Mouse (Mus musculus) stomach, embryonic 16.5 days (tissue): ENCODE data around the gene Fam198b. TPM values are rescaled to one million over a fixed set of nuclear protein-coding genes. Genes with fewer than 3 reads are reported as not detected.
A peak's percentile ranks its signal among the peaks of the same experiment; 100 is the strongest.

Experiments used
- ATAC-seq: fragments of 200-750 bp; cut with Nextera tagmentation; 2 replicates; pipeline ENCODE4 v1.8.0; 2017; ENCODE audit warnings: moderate number of reproducible peaks, moderate TSS enrichment; ENCODE audit not compliant: insufficient read depth, low FRiP score
- H3K27ac ChIP-seq: fragments of 300-500 bp; sonication (generic); 2 replicates; pipeline ENCODE4 v1.5.1; 2014; ENCODE audit warnings: low read length
- H3K27me3 ChIP-seq: fragments of 300-500 bp; sonication (generic); 2 replicates; pipeline ENCODE4 v1.6.1; 2014; ENCODE audit warnings: low read length, control low read depth, mixed read lengths; ENCODE audit not compliant: control insufficient read depth, insufficient read depth
- H3K36me3 ChIP-seq: fragments of 300-500 bp; sonication (generic); 2 replicates; pipeline ENCODE4 v1.6.1; 2014; ENCODE audit warnings: low read length; ENCODE audit not compliant: control insufficient read depth, insufficient read depth
- H3K4me1 ChIP-seq: fragments of 300-500 bp; sonication (generic); 2 replicates; pipeline ENCODE4 v1.6.1; 2014; ENCODE audit warnings: low read length, control low read depth, mixed read lengths; ENCODE audit not compliant: control insufficient read depth, insufficient read depth
- H3K4me2 ChIP-seq: fragments of 300-500 bp; sonication (generic); 2 replicates; pipeline ENCODE4 v1.6.1; 2014; ENCODE audit warnings: low read depth, low read length, mixed read lengths
- H3K4me3 ChIP-seq: fragments of 300-500 bp; sonication (generic); replicated peaks from 2 replicates; pipeline ENCODE4 v1.5.1; 2014; ENCODE audit warnings: mild to moderate bottlenecking, low read length
- H3K9ac ChIP-seq: fragments of 300-500 bp; sonication (generic); 2 replicates; pipeline ENCODE4 v1.6.1; 2014; ENCODE audit warnings: low read length
- H3K9me3 ChIP-seq: fragments of 300-500 bp; sonication (generic); replicated peaks from 2 replicates; pipeline ENCODE4 v1.6.1; 2016; ENCODE audit warnings: low read length, control low read depth; ENCODE audit not compliant: control insufficient read depth
- WGBS: fragments of 180-500 bp; shearing (Covaris S2); extraction: QIAGEN DNeasy Blood & Tissue Kit; methylation state at CpG from one replicate; pipeline ENCODE4 v1.1.7; 2014; 5-methylcytosine and 5-hydroxymethylcytosine counted together
- polyA plus RNA-seq: library from polyadenylated mRNA; unstranded; fragments of >200 nt; fragmentation: Nextera tagmentation; extraction: Ambion mirVana; gene quantifications from 2 replicates; pipeline ENCODE4 v1.2.1, GENCODE M21; 2015

Fam198b gene
- polyA plus RNA-seq, 1 experiment from 2014 or later: 19.5 TPM

DNA sequence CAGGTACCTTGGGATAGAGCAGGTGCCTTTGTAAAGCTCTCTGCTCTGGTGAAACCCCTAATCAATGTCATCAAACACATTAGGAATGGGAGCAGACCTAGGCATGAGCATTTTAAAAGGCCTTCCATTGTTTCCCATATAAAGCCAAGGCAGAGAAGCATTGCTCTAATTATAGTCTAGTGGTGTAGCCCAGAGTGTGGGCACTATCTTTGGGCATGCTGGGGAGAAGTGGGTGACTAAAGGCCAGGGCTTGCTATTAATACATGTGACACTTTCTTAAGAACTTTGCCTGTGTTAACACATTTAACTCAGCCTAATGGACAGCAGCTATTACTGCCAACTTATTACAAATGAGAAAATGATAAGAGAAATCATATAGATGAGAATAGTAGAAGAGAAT, 106.1 kb downstream of the Fam198b start:
- peaks cover 12% of the 10 kb centered on the region for H3K4me1 ChIP-seq
- H3K27me3 ChIP-seq: no peaks in the 10 kb centered on the region
- no peak overlapping the region for H3K27ac ChIP-seq
- H3K4me2 ChIP-seq: no peak overlapping the region
- no peaks in the 10 kb centered on the region for H3K9me3 ChIP-seq
- H3K36me3 ChIP-seq: no peaks in the 10 kb centered on the region
- no peak overlapping the region for H3K9ac ChIP-seq
- no peak overlapping the region for H3K4me3 ChIP-seq
- no peak for ATAC-seq

DNA sequence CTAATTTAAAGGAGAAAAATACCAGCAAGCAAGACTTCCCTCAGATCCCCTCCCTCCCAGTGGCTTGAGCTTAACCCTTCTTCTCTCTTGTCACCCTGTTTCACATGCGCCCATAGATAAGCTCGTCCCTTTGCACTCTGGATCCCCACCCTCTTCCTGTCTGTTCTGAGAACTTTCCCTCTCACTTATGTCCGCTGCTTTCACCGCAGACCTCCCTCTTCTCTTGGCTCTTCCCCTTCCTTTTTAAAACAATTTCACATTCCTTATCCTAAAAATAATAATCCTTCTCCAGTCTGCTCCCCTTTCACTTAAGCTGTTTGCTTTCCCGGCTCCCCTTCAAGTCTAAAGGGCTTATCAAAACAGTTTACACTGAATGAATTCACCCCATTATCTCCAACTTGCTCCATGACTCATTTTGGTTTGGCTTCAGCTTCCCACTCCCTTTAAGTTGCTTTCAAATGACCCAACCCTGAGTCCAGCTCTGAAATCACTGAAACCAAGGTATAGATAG, 109.8 kb downstream of the Fam198b start:
- Histone ChIP-seq H3K4me1 (peaks cover 12% of the 10 kb centered on the region), H3K9ac (no peak overlapping the region), H3K4me3 (no peak overlapping the region), H3K36me3 (no peaks in the 10 kb centered on the region), H3K27me3 (no peaks in the 10 kb centered on the region), H3K4me2 (no peak overlapping the region), H3K27ac (peak overlapping the region; percentile 64), H3K9me3 (no peaks in the 10 kb centered on the region)
- 17% methylated on average over 5 of the region's 5 CpGs for WGBS
- ATAC-seq: peak; percentile 56

GRCm38 (mm10) chr3:79995726-79996125, 111.4 kb downstream of the Fam198b start:
- H3K27ac ChIP-seq: no peak overlapping the region
- H3K4me2 ChIP-seq: no peak overlapping the region
- peaks cover 7% of the 10 kb centered on the region for H3K4me1 ChIP-seq
- no peaks in the 10 kb centered on the region for H3K36me3 ChIP-seq
- peak; percentile 58; the same call in 1 of the 2 replicates for ATAC-seq
- H3K9me3 ChIP-seq: no peaks in the 10 kb centered on the region
- H3K27me3 ChIP-seq: no peaks in the 10 kb centered on the region
- no peak overlapping the region for H3K9ac ChIP-seq
- WGBS: 73% methylated on average over 6 of the region's 6 CpGs
- no peak overlapping the region for H3K4me3 ChIP-seq

Other genes starting within 250 kb of the Fam198b start
- gene Rxfp1, start 146.7 kb upstream of the Fam198b start, polyA plus RNA-seq: not detected in 2 replicates
- gene Tmem144, start 31.8 kb upstream of the Fam198b start, polyA plus RNA-seq: 3.8 and 4.4 TPM in 2 replicates